Mouse (Mus musculus) olfactory bulb, adult 2 months (tissue): ENCODE measurements around the gene Tmc5. TPM values are rescaled to one million over a fixed set of nuclear protein-coding genes. Genes with fewer than 3 reads are reported as not detected.

ENCODE experiments used
- H3K27ac ChIP-seq: fragments of 200-500 bp; 2 replicates; pipeline ENCODE4 v1.5.1; 2012; ENCODE audit warnings: low read depth, low read length; ENCODE audit not compliant: insufficient read depth
- H3K4me1 ChIP-seq: fragments of 200-500 bp; 2 replicates; pipeline ENCODE4 v1.6.1; 2012; ENCODE audit warnings: low read length; ENCODE audit not compliant: control insufficient read depth, insufficient read depth
- H3K4me3 ChIP-seq: fragments of 200-500 bp; 2 replicates; pipeline ENCODE4 v1.5.1; 2012; ENCODE audit warnings: mild to moderate bottlenecking, low read depth, low read length, moderate library complexity; ENCODE audit not compliant: insufficient read depth
- CTCF ChIP-seq: fragments of 200-500 bp; IDR thresholded peaks from 2 replicates; pipeline ENCODE4 v1.5.1; 2012; ENCODE audit warnings: low read depth, mild to moderate bottlenecking, low read length, moderate library complexity; ENCODE audit not compliant: insufficient read depth
- POLR2A ChIP-seq: fragments of 200-500 bp; IDR thresholded peaks from 2 replicates; pipeline ENCODE4 v1.6.1; 2012; ENCODE audit warnings: mild to moderate bottlenecking, low read depth, low read length, moderate library complexity; ENCODE audit not compliant: insufficient read depth
- WGBS: fragments of 180-500 bp; shearing (Covaris S2); methylation state at CpG from one replicate; pipeline ENCODE4 v1.1.7; 2018; 5-methylcytosine and 5-hydroxymethylcytosine counted together
- polyA plus RNA-seq: library from polyadenylated mRNA; stranded (reverse); fragments of >200 nt; gene quantifications from 2 replicates; pipeline ENCODE4 v1.2.4, GENCODE M21; 2012; ENCODE audit warnings: low replicate concordance; ENCODE audit not compliant: missing spikeins, insufficient read depth, insufficient read length

Gene Tmc5
- polyA plus RNA-seq, 1 experiment: not detected

DNA sequence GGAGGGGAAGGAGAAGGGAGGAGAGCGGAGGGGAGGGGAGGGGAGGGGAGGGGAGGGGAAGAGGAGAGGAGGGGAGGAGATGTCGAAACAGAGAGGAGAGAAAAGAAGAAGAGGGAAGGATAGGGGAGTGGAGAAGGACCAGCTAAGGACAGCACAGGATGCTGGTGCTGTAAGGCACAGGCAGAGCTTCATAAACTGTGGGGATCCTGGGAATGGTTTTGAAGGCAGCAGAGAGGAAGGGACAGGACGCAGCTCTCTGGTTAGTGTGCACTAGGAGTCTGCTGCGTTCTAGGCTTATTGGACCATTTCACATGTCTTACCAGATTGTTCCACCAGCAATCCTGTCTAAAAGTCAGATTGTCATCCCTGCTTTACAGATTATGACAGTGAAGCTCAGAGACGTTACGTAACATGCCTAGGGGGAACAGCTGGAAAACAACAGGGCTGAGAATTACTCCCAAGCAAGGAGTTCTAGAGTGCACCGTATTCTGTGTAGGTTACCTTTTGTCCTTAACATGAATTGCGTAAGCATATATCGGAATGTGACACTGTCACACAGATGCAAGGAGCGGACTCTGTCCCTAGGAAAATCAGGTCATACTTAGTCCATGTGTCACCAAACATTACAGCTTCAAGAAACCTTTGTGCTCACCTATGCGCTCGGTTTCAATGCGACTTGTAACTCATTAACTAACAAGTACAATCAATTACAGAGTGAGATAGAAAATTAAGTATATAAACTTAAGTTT lies 30.6 kb downstream of the Tmc5 start:
- H3K4me1 ChIP-seq: no peaks in the 10 kb centered on the region
- WGBS: 86% methylated on average over 12 of the region's 13 CpGs
- no peak overlapping the region for H3K4me3 ChIP-seq
- H3K27ac ChIP-seq: no peak overlapping the region
- TF ChIP-seq CTCF (no peak), POLR2A (no peak)

DNA sequence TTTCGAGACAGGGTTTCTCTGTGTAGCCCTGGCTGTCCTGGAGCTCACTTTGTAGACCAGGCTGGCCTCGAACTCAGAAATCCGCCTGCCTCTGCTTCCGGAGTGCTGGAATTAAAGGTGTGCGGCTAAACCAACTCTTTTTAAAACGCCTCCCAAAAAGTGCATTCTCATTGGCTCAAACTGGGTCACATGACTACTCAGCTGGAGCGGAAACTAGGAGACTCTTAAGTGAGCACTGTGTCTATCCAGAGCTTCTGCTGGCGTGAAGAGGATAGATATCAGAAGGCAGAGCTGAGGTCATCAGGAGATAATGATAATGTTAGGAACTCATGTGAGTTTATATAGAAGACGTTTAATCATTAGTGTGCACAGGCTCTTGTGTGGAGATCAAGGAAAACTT lies 36.0 kb downstream of the Tmc5 start:
- 89% methylated on average over 9 of the region's 9 CpGs for WGBS
- TF ChIP-seq CTCF (no peak), POLR2A (no peak)
- H3K27ac ChIP-seq: no peak overlapping the region

DNA sequence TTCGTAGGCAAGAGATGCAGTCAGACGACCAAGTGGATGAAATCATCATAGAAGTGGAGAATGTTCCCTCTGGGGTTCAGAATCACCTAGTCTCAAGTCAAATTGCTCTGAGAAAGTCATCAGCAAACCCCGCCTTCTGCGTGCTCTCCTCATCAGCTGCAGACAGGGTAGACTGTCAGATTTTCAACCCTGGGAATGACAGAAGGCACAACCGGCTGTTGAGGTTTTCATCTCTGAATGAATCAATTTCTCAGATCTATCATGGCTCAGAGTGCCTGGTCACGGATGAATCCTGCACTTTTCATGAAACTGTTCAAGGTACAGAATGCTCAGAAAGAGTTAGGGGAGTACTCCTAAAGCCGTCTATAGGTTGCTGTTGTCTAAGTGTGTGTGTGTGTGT lies 36.9 kb downstream of the Tmc5 start:
- WGBS: 88% methylated on average over 7 of the region's 7 CpGs
- no peak overlapping the region for H3K27ac ChIP-seq
- H3K4me3 ChIP-seq: no peak overlapping the region
- H3K4me1 ChIP-seq: no peaks in the 10 kb centered on the region
- TF ChIP-seq CTCF (no peak), POLR2A (no peak)

More for the DNA sequence above, 36.0 kb downstream of the Tmc5 start:
- no peak overlapping the region for H3K4me3 ChIP-seq
- H3K4me1 ChIP-seq: no peaks in the 10 kb centered on the region

DNA sequence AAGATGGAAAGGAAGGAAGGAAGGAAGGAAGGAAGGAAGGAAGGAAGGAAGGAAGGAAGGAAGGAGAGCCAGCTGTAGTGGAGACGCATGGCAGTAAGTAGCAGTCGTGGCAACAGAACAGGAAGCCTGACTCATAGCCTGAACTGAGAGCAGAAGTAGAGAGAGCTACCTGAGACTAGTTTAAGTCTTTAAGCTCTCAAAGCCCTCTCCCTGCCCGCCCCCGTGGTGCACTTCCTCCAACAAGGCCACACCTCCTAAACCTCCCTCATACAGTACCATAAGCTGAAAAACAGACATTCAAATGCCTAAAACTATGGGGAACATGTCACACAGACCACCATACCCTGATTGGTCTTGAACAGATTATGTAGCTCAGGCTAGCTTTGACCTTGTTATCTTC lies 40.4 kb downstream of the Tmc5 start:
- WGBS: 74% methylated on average over 4 of the region's 4 CpGs

GRCm38 (mm10) chr7:118646237-118646636 lies 49.1 kb downstream of the Tmc5 start:
- whole genome bisulfite sequencing: 96% methylated on average over 1 of the region's 1 CpGs
- Histone ChIP-seq H3K27ac (no peak overlapping the region), H3K4me3 (no peak overlapping the region), H3K4me1 (no peaks in the 10 kb centered on the region)
- no peak for TF ChIP-seq CTCF
- TF ChIP-seq POLR2A: no peak

More for the DNA sequence above, 40.4 kb downstream of the Tmc5 start:
- no peak for TF ChIP-seq CTCF
- no peak for TF ChIP-seq POLR2A
- Histone ChIP-seq H3K27ac (no peak overlapping the region), H3K4me1 (no peaks in the 10 kb centered on the region), H3K4me3 (no peak overlapping the region)

DNA sequence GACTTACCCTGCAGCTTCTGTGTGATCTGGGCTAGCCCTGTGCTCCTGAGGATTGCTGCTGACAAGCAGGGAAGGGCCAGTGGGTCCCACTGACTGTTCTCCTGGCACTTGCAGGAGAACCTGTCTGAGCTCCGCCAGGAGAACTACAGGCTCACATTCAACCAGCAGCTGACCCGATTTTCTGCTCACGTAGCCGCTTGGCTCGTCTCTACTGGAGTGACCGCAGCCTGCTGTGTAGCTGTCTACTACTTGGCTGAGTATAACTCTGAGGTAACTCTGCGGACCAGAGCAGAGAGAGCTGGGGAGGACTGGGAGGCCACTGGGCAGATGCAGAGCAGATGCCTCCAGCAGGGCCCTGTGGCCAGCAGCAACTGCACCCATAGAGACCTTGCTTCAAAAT lies 52.2 kb downstream of the Tmc5 start:
- WGBS: 47% methylated on average over 7 of the region's 7 CpGs
- no peaks in the 10 kb centered on the region for H3K4me1 ChIP-seq
- TF ChIP-seq CTCF (no peak), POLR2A (no peak)
- H3K27ac ChIP-seq: no peak overlapping the region
- H3K4me3 ChIP-seq: no peak overlapping the region

- WGBS: 85% methylated on average over 4 of the region's 4 CpGs
- Histone ChIP-seq H3K4me1 (no peaks in the 10 kb centered on the region), H3K4me3 (no peak overlapping the region), H3K27ac (no peak overlapping the region)
- TF ChIP-seq CTCF: no peak
- TF ChIP-seq POLR2A: no peak
These were observed 53.0 kb downstream of the Tmc5 start for GRCm38 (mm10) chr7:118650119-118650518.

DNA sequence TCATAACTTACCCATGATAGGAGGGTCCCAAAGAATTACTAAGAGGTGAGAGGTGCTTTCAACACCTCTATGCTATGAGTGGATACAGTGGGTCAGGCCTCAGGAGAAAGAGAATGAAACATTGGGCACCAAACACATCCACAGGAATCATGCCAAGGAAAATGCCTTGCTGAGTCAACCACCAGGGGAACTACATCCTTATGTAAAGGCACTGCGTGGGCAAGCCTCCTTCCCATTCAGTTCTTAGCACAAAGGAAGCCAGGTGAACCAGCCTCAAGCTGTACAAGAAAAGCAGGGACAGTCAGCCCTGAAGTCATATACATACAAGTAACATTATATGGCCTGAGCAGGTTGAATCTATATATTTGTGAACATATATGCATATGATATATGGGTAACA lies 53.8 kb downstream of the Tmc5 start:
- 71% methylated on average over 1 of the region's 1 CpGs for WGBS
- Histone ChIP-seq H3K27ac (no peak overlapping the region), H3K4me3 (no peak overlapping the region), H3K4me1 (no peaks in the 10 kb centered on the region)
- no peak for TF ChIP-seq POLR2A
- no peak for TF ChIP-seq CTCF

DNA sequence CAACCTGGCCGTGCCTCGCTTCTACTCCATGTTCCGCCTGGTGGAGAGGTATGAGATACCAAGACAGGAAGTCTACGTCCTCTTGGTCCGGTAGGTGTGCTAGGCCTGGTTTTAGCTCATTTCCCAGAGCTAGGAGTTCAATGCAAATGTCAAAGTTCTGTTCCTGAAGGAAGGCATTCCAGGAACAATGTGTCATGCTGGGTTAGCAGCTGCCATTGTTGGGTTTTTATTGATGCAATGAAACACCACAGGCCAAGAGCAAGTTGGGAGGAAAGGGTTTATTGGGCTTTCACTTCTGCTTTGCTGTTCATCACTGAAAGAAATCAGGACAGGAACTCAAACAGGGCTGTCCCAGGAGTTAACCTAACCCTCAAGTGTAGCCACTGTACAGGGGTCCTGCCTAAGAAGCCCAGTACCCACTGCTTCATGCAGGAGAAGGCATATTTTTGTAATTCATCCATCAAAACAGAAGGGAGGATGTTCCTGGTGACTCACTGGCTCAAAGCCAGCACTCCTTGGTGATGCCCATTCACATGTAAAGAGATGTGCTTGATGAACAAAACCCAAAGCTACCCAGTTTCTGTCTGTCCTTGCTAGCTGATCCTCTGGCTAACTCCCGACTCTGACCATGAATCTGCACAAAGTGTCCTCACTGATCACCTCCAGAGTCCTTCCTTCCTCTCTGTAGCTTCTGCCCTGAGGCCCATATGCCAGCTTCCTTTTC lies 55.6 kb downstream of the Tmc5 start:
- Histone ChIP-seq H3K27ac (no peak overlapping the region), H3K4me3 (no peak overlapping the region), H3K4me1 (no peaks in the 10 kb centered on the region)
- TF ChIP-seq POLR2A (no peak), CTCF (no peak)
- WGBS: 85% methylated on average over 6 of the region's 6 CpGs
